Mouse (Mus musculus) olfactory bulb, adult 2 months (tissue): ENCODE results near the gene Cpsf2.

Experiments used
- CTCF ChIP-seq: fragments of 200-500 bp; IDR thresholded peaks from 2 replicates; pipeline ENCODE4 v1.5.1; 2012; ENCODE audit warnings: low read depth, mild to moderate bottlenecking, low read length, moderate library complexity; ENCODE audit not compliant: insufficient read depth
- POLR2A ChIP-seq: fragments of 200-500 bp; IDR thresholded peaks from 2 replicates; pipeline ENCODE4 v1.6.1; 2012; ENCODE audit warnings: mild to moderate bottlenecking, low read depth, low read length, moderate library complexity; ENCODE audit not compliant: insufficient read depth

DNA sequence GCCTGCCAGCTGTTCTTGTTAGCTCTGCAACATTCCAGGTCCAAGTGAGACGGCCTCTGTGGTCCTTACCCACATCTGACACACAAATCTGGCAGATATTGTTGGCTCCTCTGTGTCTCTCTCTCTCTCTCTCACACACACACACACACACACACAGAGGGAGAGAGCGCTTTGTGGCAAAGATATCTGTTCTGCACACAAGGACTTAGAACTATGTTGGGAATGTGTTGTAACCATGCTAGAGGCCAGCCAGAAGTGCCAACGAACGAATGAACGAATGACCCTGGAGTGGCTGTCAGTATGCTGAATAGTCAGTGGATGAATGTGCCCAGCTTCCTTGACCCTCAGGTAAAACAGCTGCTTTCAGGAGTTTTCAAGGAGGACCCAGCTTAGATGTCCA, 68.1 kb downstream of the Cpsf2 start:
- TF ChIP-seq POLR2A = no peak
- no peak for TF ChIP-seq CTCF
